Mouse (Mus musculus): ENCODE results near the gene Dis3. TPM values are rescaled to one million over a fixed set of nuclear protein-coding genes. Genes with fewer than 3 reads are reported as not detected.
A peak's percentile ranks its signal among the peaks of the same experiment; 100 is the strongest.
"Not testable (repeated sequence)": the region's sequence is repeated elsewhere in the genome, so short reads cannot be mapped to it uniquely, and the experiment has no call there.

Gene Dis3
- polyA plus RNA-seq, 1 experiment from 2014 or later = 36.4 TPM

DNA sequence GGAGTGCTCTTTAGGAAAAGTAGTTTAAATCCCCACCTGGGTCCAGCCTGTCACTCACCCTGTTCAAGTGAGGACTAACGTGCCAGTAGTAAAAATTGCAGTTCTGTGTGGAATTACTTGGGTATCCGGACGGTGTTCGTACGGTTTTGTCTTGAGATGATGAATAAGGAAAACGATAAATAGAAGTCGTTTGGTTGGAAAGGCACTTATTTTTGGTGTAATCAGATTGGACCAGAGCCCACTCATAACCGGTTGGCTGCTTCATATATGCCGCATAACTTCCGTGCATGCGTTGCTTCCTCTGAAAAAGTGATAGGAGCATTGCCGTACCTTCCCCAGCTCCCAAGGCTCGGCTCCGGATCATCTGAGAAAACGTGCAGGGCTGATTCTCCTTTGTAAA is 52.8 kb downstream of the Dis3 start:
- peak; percentile 7; the same call in 1 of the 2 replicates for ATAC-seq (ENCODE audit: low FRiP score)
- 1% methylated on average over 15 of the region's 15 CpGs for WGBS
- peaks cover 18% of the 10 kb centered on the region for H3K4me1 ChIP-seq

DNA sequence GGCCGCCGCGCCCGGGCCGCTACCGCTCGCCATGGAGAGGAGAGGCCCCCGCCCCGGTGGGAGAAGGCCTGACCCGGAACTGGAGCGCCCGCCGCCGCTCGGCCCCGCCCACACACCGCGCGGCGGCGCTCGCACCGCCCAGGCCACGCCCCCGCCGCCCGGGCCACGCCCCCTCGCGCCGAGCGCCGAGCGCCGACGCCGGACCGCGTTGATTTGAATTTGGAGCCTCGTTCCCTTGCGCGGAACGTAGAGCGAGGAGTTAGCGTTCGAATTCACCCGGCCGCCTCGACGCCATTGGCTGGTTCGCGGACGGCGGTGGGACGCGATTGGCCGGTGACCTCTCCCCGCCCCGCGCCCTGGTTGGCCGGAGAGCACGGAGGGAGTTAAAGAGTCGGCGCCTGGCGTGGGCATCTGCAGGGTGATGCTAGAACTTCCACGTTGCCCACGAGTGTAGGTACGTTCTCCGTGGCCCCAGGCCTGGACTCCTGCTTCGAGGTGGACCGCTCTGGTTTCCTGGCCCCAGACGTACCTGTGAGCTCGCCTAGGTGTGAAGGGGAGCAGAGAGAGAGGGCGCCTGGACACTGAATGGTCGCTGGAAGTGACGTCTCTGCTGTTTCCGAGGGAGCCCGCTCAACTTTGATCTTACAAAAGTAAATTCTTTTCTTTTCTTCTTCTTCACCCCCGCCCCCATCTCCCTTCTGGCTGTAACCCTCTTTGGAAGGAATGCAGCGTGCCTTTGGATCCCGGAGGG is 53.4 kb downstream of the Dis3 start, which contains the start of the genes Mzt1 and Bora:
Gene Mzt1, minus strand, starts transcription at position 104 of the 751 bp plus-strand sequence.
Gene Bora, plus strand, starts transcription at position 192 of the 751 bp plus-strand sequence.
- H3K27me3 ChIP-seq = no peaks in the 10 kb centered on the region
- under 1% methylated on average over 71 of the region's 81 CpGs for WGBS
- peak within 1 kb of the TSS; percentile 90 for H3K27ac ChIP-seq
- H3K36me3 ChIP-seq = no peaks in the 10 kb centered on the region
- peak; percentile 97 for ATAC-seq (ENCODE audit: low FRiP score)
- H3K4me3 ChIP-seq = peak within 1 kb of the TSS; percentile 97
- H3K4me2 ChIP-seq (replicated peaks) = peak within 1 kb of the TSS; percentile 70
- peak within 1 kb of the TSS; percentile 97 for H3K9ac ChIP-seq
- peaks cover 24% of the 10 kb centered on the region for H3K4me1 ChIP-seq
- H3K9me3 ChIP-seq (replicated peaks) = no peaks in the 10 kb centered on the region

More for the DNA sequence above, 52.8 kb downstream of the Dis3 start:
- H3K4me3 ChIP-seq = peak overlapping the region; percentile 97
- H3K27ac ChIP-seq = no peak overlapping the region
- H3K4me2 ChIP-seq (replicated peaks) = peak overlapping the region; percentile 70
- H3K9ac ChIP-seq = peak overlapping the region; percentile 62
- H3K36me3 ChIP-seq = no peaks in the 10 kb centered on the region
- no peaks in the 10 kb centered on the region for H3K27me3 ChIP-seq
- no peaks in the 10 kb centered on the region for H3K9me3 ChIP-seq (replicated peaks)

DNA sequence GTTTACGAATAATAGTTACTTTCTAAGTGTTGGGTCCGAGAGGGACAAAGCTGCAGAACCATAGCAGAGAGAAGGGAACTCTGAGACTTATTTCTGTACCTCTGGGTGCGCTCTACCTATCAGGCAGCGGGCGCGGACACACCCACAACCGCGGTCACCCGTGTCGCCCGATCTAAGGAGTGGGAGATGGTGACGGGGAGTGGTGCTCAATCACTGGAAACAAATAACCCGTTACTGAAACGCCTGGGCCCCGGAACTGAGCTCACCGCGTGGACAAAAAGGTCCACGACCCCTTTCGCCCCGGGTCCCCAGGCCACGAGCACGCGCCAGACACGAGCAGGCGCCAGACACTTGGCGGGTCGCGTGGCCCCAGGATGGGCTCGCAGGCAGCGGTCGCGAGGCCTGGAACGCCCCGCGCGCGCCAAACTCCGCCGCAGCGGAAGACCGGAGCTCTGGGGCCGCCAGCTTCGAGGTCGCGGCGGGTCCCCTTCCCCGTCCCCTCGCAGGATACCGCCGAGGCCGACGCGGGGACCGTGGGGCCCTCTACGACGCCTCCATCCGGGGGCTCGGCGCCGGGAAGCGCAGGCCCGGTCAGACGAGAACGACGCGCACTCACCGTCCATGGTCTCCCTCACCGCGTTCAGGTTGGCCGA is 54.1 kb downstream of the Dis3 start:
- H3K9me3 ChIP-seq (replicated peaks) = no peaks in the 10 kb centered on the region
- H3K27me3 ChIP-seq = no peaks in the 10 kb centered on the region
- peak overlapping the region; percentile 97 for H3K9ac ChIP-seq
- WGBS = under 1% methylated on average over 59 of the region's 70 CpGs
- peaks cover 26% of the 10 kb centered on the region for H3K4me1 ChIP-seq
- ATAC-seq (ENCODE audit: low FRiP score) = peak; percentile 26
- H3K27ac ChIP-seq = peak overlapping the region; percentile 90
- peak overlapping the region; percentile 70 for H3K4me2 ChIP-seq (replicated peaks)
- no peaks in the 10 kb centered on the region for H3K36me3 ChIP-seq
- H3K4me3 ChIP-seq = peak overlapping the region; percentile 97

DNA sequence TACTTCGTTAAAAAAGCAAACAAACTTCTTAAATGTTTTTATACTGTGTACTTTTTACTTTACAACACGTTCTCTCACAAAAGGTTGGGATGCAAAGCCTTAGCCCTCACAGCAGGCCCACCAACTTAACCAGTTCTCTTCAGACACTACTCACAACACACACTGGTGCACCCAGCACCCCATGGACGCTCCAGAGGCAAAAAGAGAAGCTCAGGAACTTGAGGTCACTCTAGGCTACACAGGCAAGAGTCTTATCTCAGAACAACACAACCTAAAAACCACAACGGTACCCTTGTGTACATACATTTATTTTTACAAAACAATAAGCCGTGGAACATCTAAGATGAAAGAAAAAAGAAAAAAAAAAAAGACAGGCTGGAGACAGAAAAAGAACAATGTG is 54.9 kb downstream of the Dis3 start:
- Histone ChIP-seq H3K36me3 (no peaks in the 10 kb centered on the region), H3K27me3 (no peaks in the 10 kb centered on the region), H3K4me2 (replicated peaks) (peak overlapping the region; percentile 70), H3K4me1 (peaks cover 26% of the 10 kb centered on the region), H3K4me3 (peak overlapping the region; percentile 97), H3K27ac (no peak overlapping the region), H3K9me3 (replicated peaks) (no peaks in the 10 kb centered on the region), H3K9ac (peak overlapping the region; percentile 97)
- no peak for ATAC-seq (ENCODE audit: low FRiP score)
- 5% methylated on average over 5 of the region's 5 CpGs for WGBS

DNA sequence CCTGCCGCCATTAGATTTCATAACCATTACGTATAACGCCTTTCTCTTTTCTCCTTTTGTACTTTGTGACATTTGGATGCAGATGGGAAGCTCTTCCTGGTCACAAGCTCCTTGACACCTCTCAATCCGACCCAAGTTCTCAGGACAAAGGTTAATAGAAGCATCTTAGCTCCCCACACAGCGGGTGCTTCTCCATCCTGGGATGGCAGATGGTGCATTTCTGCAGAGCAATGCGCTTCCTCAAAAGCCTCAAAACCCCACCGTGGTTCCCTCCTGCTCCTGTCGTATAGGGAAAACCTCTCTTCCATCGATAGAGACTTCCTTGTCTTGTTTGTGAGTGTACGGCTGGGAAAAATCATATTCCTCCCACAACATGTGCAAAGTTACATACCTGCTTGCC is 55.5 kb downstream of the Dis3 start:
- Histone ChIP-seq H3K27me3 (no peaks in the 10 kb centered on the region), H3K36me3 (0 out of 2 replicates have a peak, but pooled peaks cover 2% of the 10 kb centered on the region), H3K4me3 (peak overlapping the region; percentile 97), H3K9me3 (replicated peaks) (no peaks in the 10 kb centered on the region), H3K4me1 (peaks cover 26% of the 10 kb centered on the region), H3K27ac (no peak overlapping the region), H3K4me2 (replicated peaks) (peak overlapping the region; percentile 70), H3K9ac (peak overlapping the region; percentile 44)
- no peak for ATAC-seq (ENCODE audit: low FRiP score)
- WGBS = 30% methylated on average over 10 of the region's 10 CpGs

DNA sequence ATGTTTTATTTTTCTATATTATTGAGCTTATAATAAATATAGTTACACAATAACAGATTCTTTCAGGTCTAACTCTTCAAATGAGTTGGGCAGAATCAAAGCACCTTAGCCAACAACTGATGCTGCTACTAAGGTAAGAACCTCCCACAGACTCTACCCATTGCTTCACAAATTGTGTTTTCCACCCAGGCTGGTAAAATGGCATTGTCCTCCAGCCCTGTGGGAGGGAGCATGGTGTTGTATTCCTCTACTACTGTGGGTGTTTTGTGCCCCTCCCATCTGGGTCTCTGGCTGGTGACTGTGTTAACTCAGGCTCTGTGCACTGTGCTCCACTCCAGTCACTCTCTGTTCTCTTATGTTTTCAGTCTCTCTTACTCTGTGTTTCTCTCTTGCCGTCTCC is 56.1 kb downstream of the Dis3 start:
- Histone ChIP-seq H3K9ac (peak overlapping the region; percentile 44), H3K27ac (no peak overlapping the region), H3K36me3 (0 out of 2 replicates have a peak, but pooled peaks cover 5% of the 10 kb centered on the region), H3K4me3 (peak overlapping the region; percentile 97; the same call in 1 of the 2 replicates), H3K9me3 (replicated peaks) (no peaks in the 10 kb centered on the region), H3K4me2 (replicated peaks) (peak overlapping the region; percentile 70), H3K27me3 (no peaks in the 10 kb centered on the region), H3K4me1 (peaks cover 26% of the 10 kb centered on the region)
- 44% methylated on average over 1 of the region's 1 CpGs for WGBS
- ATAC-seq (ENCODE audit: low FRiP score) = no peak

DNA sequence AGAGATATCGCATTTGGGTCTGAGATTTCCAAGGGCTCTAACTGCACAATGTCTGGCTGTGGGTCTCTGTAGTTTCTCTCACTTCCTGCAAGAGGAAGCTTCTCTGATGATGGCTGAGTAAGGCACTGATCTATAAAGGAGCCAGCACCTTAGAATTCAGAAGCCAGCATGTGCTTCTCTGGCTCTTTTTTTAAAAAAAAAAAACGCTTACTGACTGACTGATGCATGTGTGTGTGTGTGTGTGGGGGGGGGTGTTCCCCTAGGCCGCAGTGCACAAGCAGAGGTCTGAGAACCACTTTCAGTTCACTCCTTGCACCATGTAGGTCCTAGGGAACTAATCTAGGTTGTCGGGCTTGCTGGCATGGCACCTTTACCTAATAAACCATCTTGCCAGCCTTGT is 58.2 kb downstream of the Dis3 start:
- H3K4me2 ChIP-seq (replicated peaks) = no peak overlapping the region
- H3K4me3 ChIP-seq = no peak overlapping the region
- H3K9me3 ChIP-seq (replicated peaks) = no peaks in the 10 kb centered on the region
- H3K4me1 ChIP-seq = peaks cover 26% of the 10 kb centered on the region
- H3K9ac ChIP-seq = no peak overlapping the region
- WGBS = 71% methylated on average over 4 of the region's 4 CpGs
- H3K36me3 ChIP-seq = peaks cover 7% of the 10 kb centered on the region; the same call in 1 of the 2 replicates
- H3K27me3 ChIP-seq = no peaks in the 10 kb centered on the region
- no peak for ATAC-seq (ENCODE audit: low FRiP score)
- H3K27ac ChIP-seq = no peak overlapping the region

DNA sequence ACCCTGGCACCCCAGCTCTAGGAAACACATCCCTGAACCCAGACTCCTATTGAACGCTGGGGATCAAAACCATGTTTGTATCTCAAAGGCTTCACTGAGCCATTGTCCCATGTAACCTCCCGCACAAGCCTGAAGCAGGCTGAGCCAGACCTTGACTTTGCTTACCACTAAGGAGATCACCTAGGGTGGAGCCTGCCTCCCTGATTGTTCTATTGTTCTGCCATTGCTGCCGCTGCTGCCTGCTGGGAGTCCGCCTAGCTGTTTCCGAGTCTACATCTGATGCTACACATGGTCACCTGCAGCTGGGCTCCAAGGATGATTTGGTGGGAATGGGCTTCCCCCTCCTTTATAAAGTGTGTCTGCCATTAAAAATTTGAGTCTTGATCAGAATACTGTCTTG is 60.3 kb downstream of the Dis3 start:
- not testable (repeated sequence) for ATAC-seq (ENCODE audit: low FRiP score); H3K27me3 ChIP-seq
- 55% methylated on average over 5 of the region's 5 CpGs for WGBS

DNA sequence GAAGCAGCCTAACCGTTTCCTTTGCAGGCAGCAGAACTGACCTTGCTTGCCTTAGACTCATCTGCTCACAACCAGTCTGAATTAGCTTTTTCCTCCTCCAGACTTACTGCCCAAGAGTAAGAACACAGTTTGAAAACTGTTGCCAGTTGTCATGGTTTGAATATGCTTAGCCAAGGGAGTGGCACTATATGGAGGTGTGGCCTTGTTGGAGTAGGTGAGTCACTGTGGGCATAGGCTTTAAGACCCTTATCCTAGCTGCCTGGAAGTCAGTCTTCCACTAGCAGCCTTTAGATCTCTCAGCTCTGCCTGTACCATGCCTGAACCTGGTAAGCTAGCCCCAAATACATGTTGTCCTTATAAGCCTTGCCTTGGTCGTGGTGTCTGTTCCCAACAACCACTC is 61.9 kb downstream of the Dis3 start:
- Histone ChIP-seq H3K4me2 (replicated peaks) (no peak overlapping the region), H3K27ac (no peak overlapping the region), H3K36me3 (peaks cover 23% of the 10 kb centered on the region), H3K27me3 (no peaks in the 10 kb centered on the region), H3K4me3 (no peak overlapping the region), H3K9ac (no peak overlapping the region), H3K4me1 (0 out of 2 replicates have a peak, but pooled peaks cover 10% of the 10 kb centered on the region), H3K9me3 (replicated peaks) (no peaks in the 10 kb centered on the region)
- WGBS = 90% methylated on average over 2 of the region's 2 CpGs
- ATAC-seq (ENCODE audit: low FRiP score) = no peak

More for the DNA sequence above, 60.3 kb downstream of the Dis3 start:
- H3K4me3 ChIP-seq; H3K9ac ChIP-seq; H3K9me3 ChIP-seq (replicated peaks); H3K27ac ChIP-seq; H3K4me2 ChIP-seq (replicated peaks): not testable (repeated sequence)
- Histone ChIP-seq H3K36me3 (peaks cover 17% of the 10 kb centered on the region), H3K4me1 (peaks cover 19% of the 10 kb centered on the region)

DNA sequence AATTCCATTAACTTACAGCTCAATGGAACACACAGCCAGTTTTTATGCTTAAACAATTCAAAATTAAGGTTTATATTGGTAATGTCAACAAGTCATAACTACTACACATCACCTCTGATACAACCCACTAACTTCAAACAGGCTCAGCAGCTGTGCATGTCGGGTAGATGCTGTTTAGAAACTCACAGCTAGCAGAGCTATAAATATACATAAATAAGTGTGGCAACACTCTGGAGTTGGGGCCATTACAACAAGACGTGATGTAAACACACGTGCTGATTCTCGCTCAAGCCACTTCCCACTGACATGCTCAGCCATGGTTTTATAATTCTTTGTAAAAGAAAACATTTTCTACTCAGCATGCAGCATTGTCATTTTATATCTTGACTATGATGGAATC is 63.5 kb downstream of the Dis3 start:
- Histone ChIP-seq H3K27ac (no peak overlapping the region), H3K9me3 (replicated peaks) (no peaks in the 10 kb centered on the region), H3K36me3 (peaks cover 23% of the 10 kb centered on the region), H3K4me3 (no peak overlapping the region), H3K4me2 (replicated peaks) (no peak overlapping the region), H3K4me1 (0 out of 2 replicates have a peak, but pooled peaks cover under 1% of the 10 kb centered on the region), H3K27me3 (no peaks in the 10 kb centered on the region), H3K9ac (no peak overlapping the region)
- 83% methylated on average over 4 of the region's 4 CpGs for WGBS
- ATAC-seq (ENCODE audit: low FRiP score) = no peak

DNA sequence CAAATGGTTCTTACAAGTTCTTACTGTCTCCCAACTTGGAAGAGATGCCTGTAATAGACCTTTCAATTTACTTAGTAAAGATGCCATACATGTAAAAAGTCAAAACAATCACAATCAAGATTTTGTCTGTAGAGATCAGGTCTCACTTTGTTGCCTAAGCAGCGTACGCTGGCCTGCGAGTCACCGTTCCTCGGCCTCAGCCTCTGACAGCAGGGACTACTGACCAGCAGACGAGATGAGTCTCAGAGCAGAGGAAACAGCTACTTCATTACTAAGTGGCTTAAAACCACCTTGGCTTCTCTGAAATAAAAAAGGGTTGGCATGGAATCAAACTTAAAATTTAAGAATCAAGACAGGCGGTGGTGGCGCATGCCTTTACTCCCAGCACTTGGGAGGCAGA is 64.7 kb downstream of the Dis3 start:
- not testable (repeated sequence) for H3K9me3 ChIP-seq (replicated peaks); ATAC-seq (ENCODE audit: low FRiP score); H3K27me3 ChIP-seq; H3K4me1 ChIP-seq; H3K4me3 ChIP-seq; H3K4me2 ChIP-seq (replicated peaks); H3K27ac ChIP-seq; H3K9ac ChIP-seq
- 93% methylated on average over 8 of the region's 8 CpGs for WGBS
- peaks cover 23% of the 10 kb centered on the region for H3K36me3 ChIP-seq

DNA sequence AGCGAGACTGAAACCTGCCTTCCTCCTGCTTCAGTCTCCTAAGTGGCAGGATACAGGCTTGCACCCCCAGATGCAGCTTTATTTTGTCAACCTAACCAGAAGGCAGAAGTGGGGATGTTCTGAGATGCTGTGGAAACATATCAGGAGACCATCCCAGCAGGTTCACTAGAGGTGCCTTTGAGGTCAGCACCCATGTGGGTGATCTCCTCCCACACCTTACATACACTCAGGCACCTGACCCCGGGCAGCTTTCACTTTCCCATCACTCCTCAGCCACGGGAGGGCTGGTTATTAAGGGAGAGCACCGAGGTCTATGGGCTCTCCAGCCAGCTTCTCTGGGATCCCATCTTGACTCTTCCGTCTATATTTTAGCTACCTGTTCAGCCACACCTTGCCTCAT is 67.0 kb downstream of the Dis3 start:
- 85% methylated on average over 5 of the region's 5 CpGs for WGBS

More for the DNA sequence above, 67.0 kb downstream of the Dis3 start:
- Histone ChIP-seq H3K27ac (no peak overlapping the region), H3K9ac (no peak overlapping the region), H3K36me3 (peaks cover 19% of the 10 kb centered on the region), H3K9me3 (replicated peaks) (no peaks in the 10 kb centered on the region), H3K4me2 (replicated peaks) (no peak overlapping the region), H3K27me3 (no peaks in the 10 kb centered on the region), H3K4me1 (0 out of 2 replicates have a peak, but pooled peaks cover 8% of the 10 kb centered on the region), H3K4me3 (no peak overlapping the region)
- no peak for ATAC-seq (ENCODE audit: low FRiP score)
